Mouse (Mus musculus) hematopoietic stem cell, adult 5-6 weeks (primary cell): Measurements from ENCODE around the gene Igf2bp2. TPM values are rescaled to one million over a fixed set of nuclear protein-coding genes. Genes with fewer than 3 reads are reported as not detected.

Source experiments
- ATAC-seq, 2 experiments: fragments of 125-278 bp in 1 of 2; replicated peaks in 1 of 2; 2 replicates each; pipeline ENCODE4 v1.8.0; 2016 to 2017; ENCODE audit warnings: inconsistent platforms in 2 of 2, mild to moderate bottlenecking in 2 of 2, moderate number of reproducible peaks in 2 of 2, low read depth in 1 of 2, moderate TSS enrichment in 1 of 2; ENCODE audit not compliant: low FRiP score in 2 of 2, poor library complexity in 2 of 2, severe bottlenecking in 2 of 2, insufficient read depth in 1 of 2, low TSS enrichment in 1 of 2
- total RNA-seq: library from RNA; stranded (forward); fragments of 172-1452, 232-1000 nt; gene quantifications from 2 replicates; pipeline ENCODE4 v1.2.3, GENCODE M21; 2017

The Igf2bp2 gene
- 1.8 and 2.8 TPM in 2 replicates for total RNA-seq

GRCm38 (mm10) chr16:22162512-22163455 lies at the start of gene Igf2bp2:
Igf2bp2 (minus strand) TSS chr16:22163299.
- no peak; a peak in 1 of 4 replicates for ATAC-seq

GRCm38 (mm10) chr16:22203501-22203900 lies 40.4 kb upstream of the Igf2bp2 start:
- no peak for ATAC-seq

- no peak for ATAC-seq
These were observed 38.8 kb upstream of the Igf2bp2 start for GRCm38 (mm10) chr16:22201858-22202257.

DNA sequence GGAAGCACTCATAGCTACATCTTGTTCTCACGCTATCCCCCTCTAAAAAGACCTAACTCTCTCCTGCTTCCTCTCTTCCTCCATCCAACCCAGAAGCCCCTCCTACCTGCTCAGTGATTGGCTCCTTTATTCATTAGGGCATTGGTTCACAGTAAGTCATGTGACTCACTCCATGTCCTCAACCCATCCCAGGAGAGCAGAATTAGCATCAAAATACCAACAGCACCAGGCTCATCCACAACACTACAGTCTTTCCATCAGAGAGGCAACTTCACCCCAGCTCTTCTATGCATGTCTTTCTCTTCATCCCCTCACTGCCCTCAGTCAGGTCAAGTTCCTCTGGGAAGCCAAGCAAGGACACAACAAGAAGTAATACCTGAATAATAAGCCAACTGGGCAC lies 37.4 kb upstream of the Igf2bp2 start:
- no peak for ATAC-seq

DNA sequence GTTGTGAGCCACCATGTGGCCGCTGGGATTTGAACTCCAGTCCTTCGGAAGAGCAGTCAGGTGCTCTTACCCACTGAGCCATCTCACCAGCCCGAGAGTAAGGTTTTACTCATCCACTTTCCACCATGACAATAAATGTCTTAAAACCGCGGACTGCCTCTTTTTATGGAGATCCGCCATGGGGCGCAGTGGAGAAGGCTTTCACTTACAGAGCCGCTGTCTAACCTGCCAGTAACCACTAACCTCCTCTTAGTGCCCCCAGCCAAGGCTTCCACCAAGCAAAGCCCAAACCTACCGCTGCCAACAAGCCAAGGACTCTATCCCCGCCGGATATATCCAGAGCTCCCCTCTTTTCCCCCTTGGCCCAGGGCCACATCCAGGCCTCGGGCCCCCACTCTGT lies 24.3 kb upstream of the Igf2bp2 start:
- no peak for ATAC-seq

DNA sequence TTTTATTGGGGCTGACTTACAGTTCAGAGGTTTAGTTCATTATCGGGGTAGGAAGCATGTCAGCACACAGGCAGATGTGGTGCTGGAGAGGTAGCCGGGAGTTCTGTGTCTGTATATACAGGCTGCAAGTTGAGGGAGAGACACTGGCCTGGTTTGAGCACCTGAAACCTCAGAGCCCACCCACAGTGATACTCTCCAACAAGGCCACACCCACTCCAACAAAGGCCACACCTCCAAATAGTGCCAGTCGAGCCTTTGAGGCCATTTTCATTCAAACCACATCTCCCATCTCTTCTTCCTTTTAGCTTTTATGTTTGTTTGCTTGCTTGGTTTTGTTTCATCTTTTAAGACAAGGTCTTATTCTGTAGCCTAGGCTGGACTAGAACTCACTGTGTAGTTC lies 22.3 kb upstream of the Igf2bp2 start:
- no peak for ATAC-seq

GRCm38 (mm10) chr16:22184113-22184512 lies 21.0 kb upstream of the Igf2bp2 start:
- no peak for ATAC-seq

DNA sequence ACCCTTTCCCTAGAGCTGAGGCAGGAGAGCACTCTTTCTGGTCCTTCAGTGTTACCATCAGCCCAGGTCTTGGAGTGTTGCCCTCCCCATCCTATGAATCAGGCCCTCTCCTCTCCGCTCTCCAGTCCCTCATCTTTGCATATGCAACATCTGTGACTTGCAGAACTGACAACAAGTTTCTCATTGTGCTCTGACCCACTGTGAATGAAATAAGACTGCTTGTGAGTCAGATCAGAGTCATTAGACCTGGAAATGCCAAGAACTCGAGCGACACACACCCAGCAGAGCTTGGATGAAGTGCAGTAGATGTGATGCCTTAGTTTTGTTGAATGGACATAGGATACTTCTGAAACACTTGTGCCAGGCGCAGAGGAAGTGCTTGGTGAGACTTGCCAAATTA lies 19.2 kb upstream of the Igf2bp2 start:
- ATAC-seq: no peak

- no peak for ATAC-seq
These were observed 15.7 kb upstream of the Igf2bp2 start for GRCm38 (mm10) chr16:22178793-22179192.

DNA sequence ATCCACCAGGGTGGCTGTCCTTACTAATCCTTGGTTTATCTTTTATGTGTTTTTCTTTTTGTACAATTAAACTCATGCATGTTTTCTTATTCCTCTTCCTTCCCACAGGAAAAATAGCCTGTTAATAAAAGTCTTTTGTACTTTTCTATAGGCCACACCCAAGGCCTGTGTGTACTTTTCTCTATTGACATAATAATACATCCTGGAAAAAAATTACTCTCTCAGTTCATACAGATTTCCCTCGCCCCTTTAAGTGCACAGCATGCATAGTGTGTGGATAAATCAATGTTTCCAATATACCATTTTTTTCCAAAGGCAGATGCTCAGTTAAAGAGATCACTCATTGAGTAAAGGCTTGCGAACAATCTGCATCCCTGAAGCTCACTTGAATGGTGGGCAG lies 14.9 kb upstream of the Igf2bp2 start:
- ATAC-seq: no peak

DNA sequence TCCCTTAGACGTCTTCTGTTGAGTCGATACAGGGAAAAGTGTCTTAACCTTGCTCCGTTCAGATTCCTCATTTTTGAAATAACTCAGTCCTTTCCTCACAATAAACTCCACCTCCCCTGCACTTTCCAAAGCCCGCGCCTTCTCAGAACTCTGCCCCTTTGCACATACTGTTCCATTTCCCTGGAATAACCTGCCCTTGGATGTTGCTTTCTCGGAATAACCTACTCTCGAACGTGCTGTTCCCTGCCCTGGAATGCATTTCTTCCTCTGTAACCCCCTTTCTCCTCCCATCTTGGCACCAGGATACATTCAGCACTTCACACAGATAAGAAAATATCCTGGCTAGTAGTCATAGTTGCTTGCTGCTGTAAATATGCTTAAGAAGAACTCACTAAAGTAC lies 5.6 kb upstream of the Igf2bp2 start:
- no peak for ATAC-seq

DNA sequence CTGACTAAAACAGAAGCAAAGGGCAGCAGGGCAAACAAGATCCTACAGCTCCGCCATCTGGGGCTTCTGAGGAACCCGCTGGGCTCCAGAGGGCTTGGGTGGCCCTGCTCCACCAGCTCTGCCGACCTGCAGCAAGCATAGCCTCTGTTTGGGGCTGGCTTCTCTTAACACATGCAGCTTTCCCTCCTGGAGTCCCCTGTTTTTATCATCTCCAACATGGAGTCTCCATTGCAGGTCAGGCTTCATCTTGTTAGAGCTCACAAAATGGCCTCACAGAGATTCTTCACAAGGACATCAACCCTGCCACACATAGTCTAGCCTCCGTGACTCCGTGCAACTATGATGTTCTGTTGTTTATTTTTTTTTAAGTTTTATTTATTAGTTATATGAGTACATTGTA lies 2.5 kb upstream of the Igf2bp2 start:
- no peak for ATAC-seq

DNA sequence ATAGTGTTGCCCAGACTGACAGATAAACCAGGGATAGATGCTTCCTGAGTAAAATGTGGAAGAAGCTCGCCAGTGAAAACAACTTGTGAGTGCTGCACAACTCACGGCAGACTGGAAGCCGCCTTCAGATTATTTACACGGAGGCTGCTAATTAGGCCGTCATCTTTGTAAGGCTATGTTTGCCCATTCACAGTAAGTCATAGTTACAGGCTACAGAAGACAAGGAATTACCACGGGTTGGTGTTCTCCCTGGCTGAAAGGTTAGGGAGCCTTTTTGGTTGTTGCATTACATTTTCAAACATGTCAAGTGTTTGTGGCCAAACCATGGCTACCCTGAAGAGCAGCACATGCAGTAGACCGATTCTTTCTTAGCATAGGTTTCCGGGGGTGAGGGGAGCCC lies 1.3 kb upstream of the Igf2bp2 start:
- ATAC-seq: no peak

GRCm38 (mm10) chr16:22163456-22163851 lies 355 bp upstream of the Igf2bp2 start:
- ATAC-seq: no peak

DNA sequence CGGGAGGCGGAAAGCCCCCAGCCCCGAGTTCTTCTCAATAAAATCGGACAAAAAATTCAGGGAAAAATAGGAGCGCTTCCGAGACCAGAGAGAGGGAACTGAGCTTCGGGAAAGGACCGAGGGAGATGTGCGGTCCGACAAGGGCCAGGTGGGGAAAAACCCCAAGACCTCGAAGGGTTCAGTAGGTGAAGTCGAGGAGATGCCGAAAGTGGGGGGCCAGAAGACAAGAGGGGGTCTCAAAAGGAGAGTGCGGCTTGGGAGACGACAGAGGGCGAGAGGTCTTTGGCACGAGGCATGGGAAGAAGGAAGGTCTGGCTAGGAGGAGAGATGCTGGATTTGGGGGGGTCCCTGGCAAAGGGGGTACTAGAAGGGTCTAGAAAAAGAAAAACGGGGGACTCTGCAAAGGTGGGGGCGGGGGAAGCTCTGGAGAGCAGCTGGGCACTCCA lies 1.0 kb downstream of the Igf2bp2 start:
- ATAC-seq: no peak

- ATAC-seq: no peak
These were observed 1.6 kb downstream of the Igf2bp2 start for GRCm38 (mm10) chr16:22161351-22162065.

- ATAC-seq: no peak
These were observed 2.5 kb downstream of the Igf2bp2 start for GRCm38 (mm10) chr16:22160386-22161145.

DNA sequence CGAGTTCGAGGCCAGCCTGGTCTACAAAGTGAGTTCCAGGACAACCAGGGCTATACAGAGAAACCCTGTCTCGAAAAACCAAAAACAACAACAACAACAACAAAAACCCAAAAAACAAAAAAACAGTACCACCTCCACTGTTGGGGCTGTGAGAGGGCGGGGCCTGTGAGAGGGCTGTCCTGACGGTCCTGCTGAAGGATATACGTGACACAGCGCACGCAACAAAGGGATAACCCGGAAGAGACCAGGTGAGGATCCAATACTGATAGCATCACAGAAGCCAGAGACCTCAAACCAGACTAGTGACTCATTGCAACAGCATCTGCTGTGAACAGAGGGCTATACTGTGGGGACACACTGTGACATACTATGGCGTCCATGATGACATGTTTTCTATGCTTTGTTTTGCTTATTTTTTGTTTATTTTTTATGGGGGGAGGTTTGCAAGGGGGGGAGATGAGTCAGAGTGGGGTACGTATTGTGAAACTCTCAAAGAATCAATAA lies 10.1 kb downstream of the Igf2bp2 start:
- no peak for ATAC-seq
